Mouse (Mus musculus): Measurements from ENCODE around the gene Pnkp. TPM values are rescaled to one million over a fixed set of nuclear protein-coding genes. Genes with fewer than 3 reads are reported as not detected.

Pnkp gene
- polyA plus RNA-seq, 1 experiment from 2014 or later: 26.6 TPM

GRCm38 (mm10) chr7:44901230-44901722 lies 44.3 kb downstream of the Pnkp start:
- Histone ChIP-seq H3K9me3 (ENCODE audit: control insufficient read depth, low read length) (no peaks in the 10 kb centered on the region), H3K9ac (ENCODE audit: low read depth, low read length) (peak overlapping the region; percentile 50), H3K4me3 (ENCODE audit: low read length) (peak overlapping the region; percentile 44), H3K4me1 (ENCODE audit: control insufficient read depth, insufficient read depth, low read length) (peaks cover 33% of the 10 kb centered on the region), H3K27ac (ENCODE audit: low read length) (peak overlapping the region; percentile 56), H3K4me2 (ENCODE audit: low read depth, low read length) (peak overlapping the region; percentile 59), H3K36me3 (ENCODE audit: control insufficient read depth, insufficient read depth, low read length) (peaks cover 26% of the 10 kb centered on the region; the same call in 1 of the 2 replicates), H3K27me3 (replicated peaks; ENCODE audit: control insufficient read depth, insufficient read depth, low read length) (no peaks in the 10 kb centered on the region)
- peak; percentile 66 for ATAC-seq
- 10% methylated on average over 21 of the region's 21 CpGs for WGBS

DNA sequence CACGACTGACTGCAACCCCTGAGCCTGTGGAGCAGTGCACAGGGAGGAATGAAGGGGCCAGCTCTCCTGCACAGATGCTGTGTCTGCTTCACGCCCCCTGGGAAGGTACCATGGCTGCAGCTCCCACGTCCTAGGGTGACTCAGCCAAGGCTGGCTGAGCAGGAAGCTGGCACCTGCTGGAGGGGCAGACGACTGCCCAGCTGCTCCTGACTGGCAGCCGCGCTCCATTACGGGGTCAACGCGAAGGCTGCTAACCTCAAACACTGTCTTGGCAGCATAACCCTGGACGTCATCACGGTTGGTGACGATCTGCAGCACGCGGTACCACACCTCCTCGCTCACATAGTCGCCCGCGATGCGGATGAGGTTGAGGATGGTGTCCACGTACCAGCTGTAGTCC lies 48.5 kb downstream of the Pnkp start:
- Histone ChIP-seq H3K4me3 (ENCODE audit: low read length) (no peak overlapping the region), H3K36me3 (ENCODE audit: control insufficient read depth, insufficient read depth, low read length) (peaks cover 49% of the 10 kb centered on the region), H3K27ac (ENCODE audit: low read length) (no peak overlapping the region), H3K4me1 (ENCODE audit: control insufficient read depth, insufficient read depth, low read length) (peaks cover 12% of the 10 kb centered on the region), H3K27me3 (replicated peaks; ENCODE audit: control insufficient read depth, insufficient read depth, low read length) (no peaks in the 10 kb centered on the region), H3K9me3 (ENCODE audit: control insufficient read depth, low read length) (no peaks in the 10 kb centered on the region), H3K4me2 (ENCODE audit: low read depth, low read length) (no peak overlapping the region), H3K9ac (ENCODE audit: low read depth, low read length) (no peak overlapping the region)
- ATAC-seq: no peak
- 91% methylated on average over 20 of the region's 20 CpGs for WGBS

DNA sequence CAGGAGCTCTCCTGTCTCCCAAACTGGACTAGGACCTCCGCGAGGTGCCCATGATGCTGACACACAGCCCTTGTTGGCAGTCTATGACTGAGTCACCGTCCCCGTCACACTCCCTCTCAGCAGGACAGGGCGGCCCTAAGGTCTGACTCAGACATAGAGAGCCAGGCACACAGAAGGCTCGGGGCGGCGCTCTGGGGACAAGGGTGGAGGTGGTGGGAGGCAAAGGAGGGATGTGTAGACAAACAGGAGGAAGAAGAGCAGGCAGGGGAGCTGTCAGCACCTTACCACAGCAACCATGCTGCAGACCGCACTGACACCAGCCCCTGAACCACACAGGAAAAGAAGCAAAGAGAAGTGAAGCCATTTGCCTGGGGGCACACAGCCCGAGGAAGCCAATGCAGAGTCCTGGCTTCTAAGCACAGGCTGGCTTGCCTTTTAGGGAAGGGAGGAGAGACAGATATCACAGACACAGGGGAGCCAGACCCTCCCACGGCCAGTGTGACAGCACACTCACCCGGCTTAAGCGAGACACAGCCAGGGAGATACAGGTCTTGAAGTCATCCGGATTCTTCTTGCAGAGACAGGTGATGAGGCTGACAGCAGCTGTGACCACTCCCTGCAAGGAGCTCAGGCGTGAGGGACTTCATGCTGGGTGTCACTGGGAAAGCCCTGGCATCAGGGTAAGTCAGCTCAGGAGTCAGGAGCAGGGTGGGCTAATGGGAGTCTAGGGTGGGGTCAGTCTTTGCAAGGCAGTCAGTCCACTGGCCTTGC lies 52.0 kb downstream of the Pnkp start:
- H3K27me3 ChIP-seq (replicated peaks; ENCODE audit: control insufficient read depth, insufficient read depth, low read length): no peaks in the 10 kb centered on the region
- H3K27ac ChIP-seq (ENCODE audit: low read length): no peak overlapping the region
- H3K9me3 ChIP-seq (ENCODE audit: control insufficient read depth, low read length): no peaks in the 10 kb centered on the region
- WGBS: 90% methylated on average over 15 of the region's 15 CpGs
- no peak for ATAC-seq
- H3K4me1 ChIP-seq (ENCODE audit: control insufficient read depth, insufficient read depth, low read length): no peaks in the 10 kb centered on the region
- H3K36me3 ChIP-seq (ENCODE audit: control insufficient read depth, insufficient read depth, low read length): peaks cover 42% of the 10 kb centered on the region
- no peak overlapping the region for H3K4me3 ChIP-seq (ENCODE audit: low read length)
- no peak overlapping the region for H3K9ac ChIP-seq (ENCODE audit: low read depth, low read length)
- H3K4me2 ChIP-seq (ENCODE audit: low read depth, low read length): no peak overlapping the region

MicroRNAs encoded within 50 kb of the gene (microRNA counts, 519-probe panel; counts per million panel counts)
- microRNA mmu-miR-707: 35.7 counts per million

Small RNAs within 50 kb of the gene (microRNA-seq; reads per million reads assigned to microRNA genes)
- gene Mir707: not detected

Other genes with a start within 250 kb of the Pnkp start
- 70.3 and 81.3 TPM in 2 replicates for gene Myh14, start 186.3 kb upstream of the Pnkp start, polyA plus RNA-seq (2015; fragmentation: Nextera tagmentation; extraction: Ambion mirVana)
- not detected in 2 replicates for gene Izumo2, start 148.4 kb upstream of the Pnkp start, polyA plus RNA-seq (2015; fragmentation: Nextera tagmentation; extraction: Ambion mirVana)
- 47.3 and 48.5 TPM in 2 replicates for gene Vrk3, start 108.7 kb upstream of the Pnkp start, polyA plus RNA-seq (2015; fragmentation: Nextera tagmentation; extraction: Ambion mirVana)
- 1.8 and 2.0 TPM in 2 replicates for gene Zfp473, start 106.1 kb upstream of the Pnkp start, polyA plus RNA-seq (2015; fragmentation: Nextera tagmentation; extraction: Ambion mirVana)
- 78.7 and 87.8 TPM in 2 replicates for gene Nup62, start 41.1 kb upstream of the Pnkp start, polyA plus RNA-seq (2015; fragmentation: Nextera tagmentation; extraction: Ambion mirVana)
- gene Il4i1, start 40.8 kb upstream of the Pnkp start, polyA plus RNA-seq (2015; fragmentation: Nextera tagmentation; extraction: Ambion mirVana): 1.5 and 1.8 TPM in 2 replicates
- gene Atf5, start 40.5 kb upstream of the Pnkp start, polyA plus RNA-seq (2015; fragmentation: Nextera tagmentation; extraction: Ambion mirVana): 4.9 and 5.5 TPM in 2 replicates
- 105 and 107 TPM in 2 replicates for gene Akt1s1, start 8.1 kb upstream of the Pnkp start, polyA plus RNA-seq (2015; fragmentation: Nextera tagmentation; extraction: Ambion mirVana)
- 73.6 and 77.9 TPM in 2 replicates for gene Tbc1d17, start 8.1 kb upstream of the Pnkp start, polyA plus RNA-seq (2015; fragmentation: Nextera tagmentation; extraction: Ambion mirVana)
- gene Ptov1, start 12.6 kb downstream of the Pnkp start, polyA plus RNA-seq (2015; fragmentation: Nextera tagmentation; extraction: Ambion mirVana): 71.8 and 159 TPM in 2 replicates
- gene Med25, start 35.6 kb downstream of the Pnkp start, polyA plus RNA-seq (2015; fragmentation: Nextera tagmentation; extraction: Ambion mirVana): 86.6 and 98.5 TPM in 2 replicates
- 18.2 and 19.4 TPM in 2 replicates for gene Fuz, start 38.9 kb downstream of the Pnkp start, polyA plus RNA-seq (2015; fragmentation: Nextera tagmentation; extraction: Ambion mirVana)
- gene Ap2a1, start 72.4 kb downstream of the Pnkp start, polyA plus RNA-seq (2015; fragmentation: Nextera tagmentation; extraction: Ambion mirVana): 56.8 and 61.2 TPM in 2 replicates
- gene Tsks, start 86.1 kb downstream of the Pnkp start, polyA plus RNA-seq (2015; fragmentation: Nextera tagmentation; extraction: Ambion mirVana): 0.28 TPM in 1 of 2 replicates, not detected in the other
- 14.0 and 14.2 TPM in 2 replicates for gene Cpt1c, start 117.7 kb downstream of the Pnkp start, polyA plus RNA-seq (2015; fragmentation: Nextera tagmentation; extraction: Ambion mirVana)
- gene Prmt1, start 129.4 kb downstream of the Pnkp start, polyA plus RNA-seq (2015; fragmentation: Nextera tagmentation; extraction: Ambion mirVana): 363 and 439 TPM in 2 replicates
- 96.1 and 115 TPM in 2 replicates for gene Irf3, start 140.5 kb downstream of the Pnkp start, polyA plus RNA-seq (2015; fragmentation: Nextera tagmentation; extraction: Ambion mirVana)
- 33.0 and 36.9 TPM in 2 replicates for gene Bcl2l12, start 141.6 kb downstream of the Pnkp start, polyA plus RNA-seq (2015; fragmentation: Nextera tagmentation; extraction: Ambion mirVana)
- 20.1 and 23.2 TPM in 2 replicates for gene Scaf1, start 159.2 kb downstream of the Pnkp start, polyA plus RNA-seq (2015; fragmentation: Nextera tagmentation; extraction: Ambion mirVana)
- gene Rras, start 160.8 kb downstream of the Pnkp start, polyA plus RNA-seq (2015; fragmentation: Nextera tagmentation; extraction: Ambion mirVana): 61.4 and 62.6 TPM in 2 replicates
- 6.3 and 6.4 TPM in 2 replicates for gene Prr12, start 195.7 kb downstream of the Pnkp start, polyA plus RNA-seq (2015; fragmentation: Nextera tagmentation; extraction: Ambion mirVana)
- gene Nosip, start 205.3 kb downstream of the Pnkp start, polyA plus RNA-seq (2015; fragmentation: Nextera tagmentation; extraction: Ambion mirVana): 54.0 and 56.0 TPM in 2 replicates
- 38.3 and 40.4 TPM in 2 replicates for gene Prrg2, start 205.5 kb downstream of the Pnkp start, polyA plus RNA-seq (2015; fragmentation: Nextera tagmentation; extraction: Ambion mirVana)
- gene Rcn3, start 235.1 kb downstream of the Pnkp start, polyA plus RNA-seq (2015; fragmentation: Nextera tagmentation; extraction: Ambion mirVana): 237 and 260 TPM in 2 replicates
- gene Fcgrt, start 246.7 kb downstream of the Pnkp start, polyA plus RNA-seq (2015; fragmentation: Nextera tagmentation; extraction: Ambion mirVana): 334 and 458 TPM in 2 replicates